Mouse (Mus musculus) naive thymus-derived CD4-positive, alpha-beta T cell, adult 2 months (primary cell): Measurements from ENCODE around the gene Slc9b2.

ENCODE experiments used
- DNase-seq: peaks from one replicate; pipeline ENCODE4 v3.0.0-alpha.2; 2011; ENCODE audit warnings: low read depth

Slc9b2 gene

GRCm38 (mm10) chr3:135312916-135313491 lies 5.5 kb downstream of the Slc9b2 start:
- DNase-seq: no peak

- DNase-seq: no peak
Measured at GRCm38 (mm10) chr3:135313727-135314126, 6.2 kb downstream of the Slc9b2 start.

DNA sequence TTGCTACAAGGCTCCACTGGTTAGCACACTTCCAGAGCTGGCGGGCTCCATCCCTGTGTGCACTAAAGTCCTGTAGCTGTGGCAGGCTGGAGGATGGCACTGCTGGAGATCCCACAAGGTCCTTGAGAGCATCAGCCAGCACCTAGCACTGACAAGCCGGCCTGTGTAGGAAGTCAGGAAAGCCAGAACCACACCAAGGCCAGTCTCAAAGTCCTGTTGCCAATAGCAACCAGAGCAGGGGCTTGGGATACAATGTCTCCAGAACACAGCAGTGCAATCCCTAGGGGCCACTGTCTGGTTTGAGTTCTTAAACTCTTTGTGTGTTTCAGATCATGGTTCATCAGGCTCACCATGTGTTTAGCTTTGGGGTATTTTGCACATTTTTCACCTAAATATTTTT lies 7.3 kb downstream of the Slc9b2 start:
- DNase-seq: no peak

DNA sequence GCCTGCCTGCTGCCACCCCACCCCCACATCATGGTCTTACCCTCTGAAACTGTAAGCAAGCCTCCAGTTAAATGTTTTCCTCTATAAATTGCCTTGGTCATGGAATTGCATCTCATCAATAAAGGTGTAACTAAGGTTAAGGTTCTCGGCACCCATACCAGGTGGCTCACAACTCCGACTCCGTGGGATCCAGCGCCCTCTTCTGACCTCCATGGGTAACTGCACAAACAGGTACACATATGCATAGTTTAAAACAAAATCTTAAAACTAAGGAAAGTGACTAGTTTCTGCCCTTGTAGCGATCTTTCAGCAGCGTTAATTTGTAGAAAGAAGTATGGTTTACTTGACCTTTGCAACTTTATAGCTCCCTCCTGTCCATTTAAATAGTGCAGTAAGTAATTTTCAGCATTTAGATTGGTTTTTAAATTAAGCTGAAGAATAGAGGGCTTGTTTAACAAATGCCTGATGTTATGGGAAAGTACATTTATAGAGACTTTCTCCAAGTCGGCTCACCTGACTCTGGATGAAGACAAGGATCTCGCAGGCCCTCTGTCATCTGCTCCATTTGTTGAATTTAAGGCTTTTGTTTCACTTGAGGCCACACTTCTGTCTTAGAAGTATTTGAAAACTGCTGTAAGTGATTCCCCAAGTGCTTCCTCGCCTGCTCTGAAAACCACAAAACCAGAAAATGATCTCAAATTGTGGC lies 8.4 kb downstream of the Slc9b2 start:
- DNase-seq: no peak

DNA sequence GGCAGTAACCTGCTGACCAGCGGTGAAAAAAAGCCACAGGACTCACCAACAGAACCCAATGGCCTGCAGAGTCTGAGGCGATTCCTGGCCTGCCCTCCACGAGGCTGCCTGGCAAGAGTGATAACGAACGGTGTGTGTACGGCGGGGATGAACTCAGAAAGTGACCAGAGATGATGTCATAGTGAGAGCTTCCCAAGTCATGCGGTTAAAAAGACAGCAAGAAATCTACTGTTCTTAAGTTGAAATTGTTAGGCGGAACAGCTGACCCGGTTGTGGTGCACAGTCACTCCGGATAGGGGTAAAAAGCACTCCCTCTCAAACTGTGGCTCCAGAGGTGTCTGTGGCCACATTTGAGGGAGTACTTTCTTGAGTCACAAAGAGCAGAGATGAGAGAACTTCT lies 10.8 kb downstream of the Slc9b2 start:
- no peak for DNase-seq

- DNase-seq: peak; percentile 21
Measured at GRCm38 (mm10) chr3:135324354-135324753, 16.9 kb downstream of the Slc9b2 start.

DNA sequence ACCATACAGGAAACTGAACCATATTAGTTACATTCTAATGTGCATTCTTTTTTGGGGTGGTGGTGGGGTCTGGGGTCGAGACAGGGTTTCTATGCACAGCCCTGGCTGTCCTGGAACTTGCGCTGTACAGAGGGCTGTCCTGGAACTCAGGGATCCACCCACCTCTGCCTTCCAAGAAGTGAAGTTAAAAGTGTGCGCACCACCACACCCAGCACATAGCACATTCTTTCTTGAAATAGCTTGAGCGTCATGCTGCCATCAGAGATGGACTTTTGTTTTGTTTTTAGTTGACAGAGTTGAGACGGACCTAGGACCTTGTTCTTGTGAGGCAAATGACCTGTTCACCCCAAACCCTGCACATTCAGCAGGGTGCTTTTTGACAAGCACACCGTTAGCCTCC lies 19.7 kb downstream of the Slc9b2 start:
- no peak for DNase-seq

DNA sequence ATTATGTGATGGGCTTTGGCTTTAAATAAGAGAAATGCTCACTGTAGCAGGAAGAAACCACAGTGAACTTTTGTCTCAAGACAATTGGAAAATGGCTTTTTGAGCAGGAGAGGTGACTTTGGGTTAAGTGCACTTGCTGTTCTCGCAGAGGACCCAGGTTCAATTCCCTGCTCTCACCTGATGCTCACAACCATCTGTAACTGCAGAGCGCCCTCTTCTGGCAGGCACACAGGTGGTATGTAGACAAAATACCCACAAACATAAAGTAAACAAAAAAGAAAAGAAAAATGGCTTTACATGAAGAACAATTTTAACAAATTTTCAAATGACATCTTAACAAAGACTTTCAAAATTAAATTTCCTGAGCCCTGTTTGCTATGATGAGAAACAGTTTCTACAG lies 20.1 kb downstream of the Slc9b2 start:
- DNase-seq: peak; percentile 40

DNA sequence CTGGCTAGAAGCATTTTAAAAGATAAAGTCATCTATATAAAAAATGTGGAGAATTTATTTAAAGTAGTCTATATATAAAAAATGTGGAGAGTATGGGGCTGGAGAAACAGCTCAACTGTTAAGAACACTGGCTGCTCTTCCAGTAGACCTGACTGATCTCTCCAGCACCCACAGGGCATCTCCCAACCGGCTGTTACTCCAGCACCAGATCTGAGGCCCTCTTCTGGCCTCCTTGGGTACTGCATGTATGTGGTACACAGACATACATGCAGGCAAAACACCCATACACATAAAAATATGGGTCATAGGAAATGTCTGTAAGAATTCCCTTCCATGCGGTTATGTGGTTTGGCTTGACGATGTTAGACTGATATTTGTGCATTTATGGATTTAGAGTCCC lies 21.1 kb downstream of the Slc9b2 start:
- peak; percentile 74 for DNase-seq

GRCm38 (mm10) chr3:135332691-135333090 lies 25.2 kb downstream of the Slc9b2 start:
- DNase-seq: no peak

GRCm38 (mm10) chr3:135333763-135334162 lies 26.3 kb downstream of the Slc9b2 start:
- no peak for DNase-seq

GRCm38 (mm10) chr3:135347739-135348264 lies 40.3 kb downstream of the Slc9b2 start, which contains the start of gene Slc9b1:
Slc9b1 (plus strand) TSS chr3:135348029.
- no peak for DNase-seq

DNA sequence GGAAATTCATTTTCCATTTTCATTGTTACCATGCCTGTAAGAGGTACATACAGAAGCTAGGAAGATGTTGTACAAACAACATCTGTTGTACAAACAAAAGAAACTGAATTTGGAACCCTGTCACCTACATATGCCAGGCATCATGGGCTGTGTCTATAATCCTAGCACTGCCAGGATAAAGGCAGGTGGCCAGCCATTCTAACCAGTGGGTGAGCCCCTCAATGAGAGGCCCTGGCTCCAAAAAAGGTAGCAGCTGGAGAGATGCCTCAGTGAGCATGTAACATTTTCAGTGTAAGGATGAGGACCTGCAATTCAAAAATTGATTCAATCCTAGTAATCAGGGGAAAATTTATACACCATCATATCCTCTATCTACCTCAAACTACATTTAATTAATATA lies 41.5 kb downstream of the Slc9b2 start:
- DNase-seq: no peak

DNA sequence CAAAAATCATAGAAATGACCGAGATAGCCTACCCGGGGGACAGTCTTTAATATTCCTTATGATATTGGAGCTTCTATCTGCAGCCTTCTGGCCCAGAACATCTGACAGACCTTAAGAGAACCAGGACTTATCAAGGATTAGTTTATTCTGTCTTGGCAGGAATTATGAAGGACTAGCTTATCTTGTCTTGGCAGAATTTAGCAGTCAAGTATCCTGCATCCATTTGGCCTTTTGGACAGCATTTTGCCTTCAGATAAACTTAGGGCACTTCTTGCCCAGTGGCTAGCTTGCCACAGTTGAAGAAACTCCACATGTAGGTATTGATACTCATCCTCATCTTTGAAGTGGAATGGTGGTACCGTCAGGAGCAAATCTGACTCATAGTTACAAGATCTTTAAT lies 44.4 kb downstream of the Slc9b2 start:
- no peak for DNase-seq

DNA sequence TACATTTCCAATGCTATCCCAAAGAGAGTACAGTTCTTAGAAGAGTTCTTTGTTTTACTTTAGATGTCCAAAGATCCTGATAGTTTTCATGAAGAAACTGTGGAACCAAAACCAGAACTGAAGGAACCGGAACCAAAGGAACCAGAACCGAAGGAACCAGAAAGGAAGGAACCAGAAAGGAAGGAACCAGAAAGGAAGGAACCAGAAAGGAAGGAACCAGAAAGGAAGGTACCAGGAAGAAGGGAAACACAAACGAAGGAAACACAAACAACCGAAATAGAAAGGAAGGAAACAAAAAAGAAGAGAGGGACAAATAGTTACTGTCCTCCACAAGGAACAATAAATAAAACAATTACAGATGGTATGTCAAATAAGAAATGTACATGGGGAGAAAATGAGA lies 49.9 kb downstream of the Slc9b2 start:
- no peak for DNase-seq

DNA sequence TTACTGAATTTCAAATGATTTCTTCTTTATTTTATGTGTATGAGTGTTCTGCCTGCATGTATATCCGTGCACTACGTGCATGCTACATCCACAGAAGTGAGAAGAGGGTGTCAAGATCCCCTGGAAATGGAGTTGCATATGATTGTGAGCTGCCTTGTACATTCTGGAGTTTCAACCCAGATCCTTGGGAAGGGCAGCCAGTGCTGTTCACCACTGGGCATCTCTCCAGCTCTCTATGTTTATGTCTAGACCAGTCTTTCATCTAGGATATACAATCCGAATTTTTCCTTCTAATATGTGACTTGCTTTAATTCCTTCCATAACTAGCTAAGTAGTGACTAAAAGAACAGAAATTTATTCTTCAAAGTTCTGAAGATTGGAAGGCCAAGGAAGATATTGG lies 68.3 kb downstream of the Slc9b2 start:
- DNase-seq: no peak

DNA sequence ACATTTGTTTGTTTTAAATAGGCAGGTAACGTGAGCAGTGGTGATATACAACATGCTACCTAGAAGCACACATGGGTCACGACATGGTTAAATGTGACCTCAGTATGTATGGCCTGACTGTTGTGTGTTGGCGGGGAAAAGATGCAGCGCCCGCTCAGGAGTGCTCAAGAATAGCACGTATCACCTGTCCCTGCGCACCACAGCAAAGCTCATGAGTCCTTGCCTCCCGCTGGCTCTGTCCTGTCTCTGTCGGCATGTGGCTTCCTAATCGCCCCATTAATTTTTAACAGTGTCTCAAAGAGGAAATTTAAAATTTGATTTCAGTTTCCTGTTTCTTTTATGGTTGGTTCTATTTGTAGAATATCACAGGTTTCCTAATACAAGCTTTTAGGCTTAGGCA lies 69.9 kb downstream of the Slc9b2 start:
- DNase-seq: no peak

DNA sequence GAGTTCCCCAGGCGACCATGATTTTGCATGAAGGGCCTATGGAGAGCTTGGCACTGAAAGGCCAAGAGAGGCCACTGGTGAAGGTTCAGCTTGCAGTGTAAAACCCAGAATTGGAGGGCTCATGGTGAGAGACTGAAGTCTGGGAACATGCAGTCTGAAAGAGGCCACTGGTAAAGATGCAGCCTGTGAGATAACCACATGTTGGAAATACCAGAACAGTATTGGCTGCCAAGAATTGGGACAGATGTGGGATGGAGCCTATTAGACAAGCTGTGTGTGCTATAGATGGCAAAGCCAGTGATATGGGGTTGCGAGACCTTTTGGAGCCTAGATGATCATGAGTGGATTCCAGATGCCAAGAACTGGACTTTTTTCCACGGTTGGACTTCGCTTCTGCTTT lies 72.4 kb downstream of the Slc9b2 start:
- DNase-seq: no peak

DNA sequence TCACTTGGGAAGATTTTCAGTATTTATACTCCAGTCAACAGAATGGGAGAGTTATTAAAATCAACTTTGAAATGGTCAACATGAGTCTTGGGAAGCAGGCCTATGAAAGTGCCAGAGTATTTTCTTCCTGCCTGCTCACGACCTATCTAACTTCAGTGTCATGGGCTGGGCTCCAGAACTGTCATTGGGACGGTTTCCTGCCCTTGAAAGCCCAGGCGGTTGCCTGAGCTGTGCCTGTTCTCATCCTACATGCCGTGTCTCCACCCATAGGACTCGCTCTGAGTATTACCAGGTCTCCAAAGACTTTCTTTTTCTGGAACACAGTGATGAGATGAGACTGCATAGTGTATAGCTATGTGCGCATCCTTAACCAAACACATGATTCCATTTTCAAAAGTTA lies 85.7 kb downstream of the Slc9b2 start:
- no peak for DNase-seq
